Mouse (Mus musculus) cerebellum, adult 9-10 months (tissue): Measurements from ENCODE around the gene Sgpp1.

ENCODE experiments used
- DNase-seq: peaks from one replicate; pipeline ENCODE4 v3.0.0; 2022

Sgpp1 gene

DNA sequence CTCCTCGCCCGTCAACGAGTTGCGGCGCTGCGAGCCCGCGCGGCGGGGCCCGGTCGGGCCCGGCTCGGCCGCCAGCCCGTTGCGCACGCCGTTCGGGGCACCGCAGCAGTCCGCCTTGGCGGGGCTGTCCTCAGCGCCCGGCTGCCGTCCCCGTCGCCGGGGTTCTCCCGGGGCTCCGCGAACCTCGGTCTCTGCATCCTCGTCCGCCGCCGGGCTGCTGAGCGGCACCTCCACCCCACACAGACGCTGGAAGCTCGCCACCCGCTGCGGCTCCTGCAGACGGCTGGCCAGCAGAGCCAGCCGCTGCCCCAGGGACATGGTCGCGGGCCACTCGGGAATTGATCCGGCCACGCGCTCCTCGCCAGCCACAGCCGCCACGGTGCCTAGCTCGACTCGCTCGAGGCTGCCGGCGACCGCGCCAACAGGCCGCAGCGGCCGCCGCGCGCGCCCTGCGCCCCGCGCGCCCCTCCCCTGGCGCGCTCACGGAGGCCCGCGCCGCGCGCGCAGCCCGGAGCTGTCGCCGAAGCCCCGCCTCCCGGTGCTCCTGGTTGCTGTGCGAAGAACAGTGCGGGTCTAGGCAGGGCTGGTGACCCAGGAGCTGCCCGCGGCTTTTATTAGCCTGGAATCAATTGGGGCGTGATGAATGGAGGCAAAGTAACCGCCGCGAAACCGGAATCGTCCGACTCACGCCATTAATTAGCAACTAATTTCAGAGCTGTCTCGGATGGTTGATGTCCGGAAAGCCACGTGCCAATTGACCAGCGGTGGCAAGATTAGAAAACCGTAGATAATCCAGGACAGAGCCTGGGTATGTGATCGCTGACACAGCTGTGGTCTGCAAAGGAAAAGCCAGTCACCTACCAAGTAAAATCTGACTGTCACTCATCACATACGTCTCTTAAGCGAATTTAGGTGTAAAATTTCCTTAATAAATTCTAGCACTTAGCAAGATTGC, at the start of gene Sgpp1:
TSS of gene Sgpp1 (minus strand) at position 484 of the 955 bp plus-strand sequence.
- DNase-seq, result peak; percentile 85

DNA sequence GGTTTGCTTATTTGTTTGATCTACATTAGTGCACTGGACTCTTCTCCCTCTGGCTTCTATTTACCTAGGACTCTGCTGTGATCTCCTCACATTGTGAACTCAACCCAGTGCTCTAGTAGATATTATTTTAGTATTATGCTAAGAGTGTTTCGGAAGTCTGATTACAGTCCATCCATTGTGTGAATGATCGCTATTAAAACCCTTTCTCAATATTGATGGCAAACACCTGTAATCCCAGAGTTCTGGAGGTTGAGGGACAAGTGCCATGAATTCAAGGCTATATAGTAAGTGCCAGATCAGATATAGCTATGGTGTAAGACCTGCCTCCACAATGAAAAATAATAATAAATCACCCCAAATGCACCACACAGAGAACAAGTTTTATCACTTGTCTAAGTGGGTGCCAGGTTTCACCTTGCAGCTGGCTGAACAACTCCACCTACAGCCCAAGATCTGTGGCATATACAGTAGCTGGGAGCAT, 48.8 kb upstream of the Sgpp1 start:
- DNase-seq, result no peak

DNA sequence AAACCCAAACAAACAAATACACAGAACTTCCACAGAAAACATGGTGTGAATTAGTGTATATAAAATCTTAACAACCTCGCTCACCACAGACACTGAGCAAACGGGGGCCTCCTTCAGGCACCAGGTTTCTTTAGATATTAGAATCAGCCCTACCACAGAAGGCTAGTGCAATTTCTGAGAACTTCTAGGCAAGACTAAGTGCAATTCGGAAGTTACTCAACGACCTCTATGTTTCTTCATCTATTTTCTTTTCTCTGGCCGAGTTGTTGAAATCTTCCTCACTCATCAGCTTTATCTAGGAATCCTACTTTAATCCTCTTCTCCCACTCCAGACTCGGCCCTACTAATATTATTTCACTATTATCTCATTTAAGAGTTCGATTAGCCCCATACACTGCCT, 46.5 kb upstream of the Sgpp1 start:
- DNase-seq, result no peak

DNA sequence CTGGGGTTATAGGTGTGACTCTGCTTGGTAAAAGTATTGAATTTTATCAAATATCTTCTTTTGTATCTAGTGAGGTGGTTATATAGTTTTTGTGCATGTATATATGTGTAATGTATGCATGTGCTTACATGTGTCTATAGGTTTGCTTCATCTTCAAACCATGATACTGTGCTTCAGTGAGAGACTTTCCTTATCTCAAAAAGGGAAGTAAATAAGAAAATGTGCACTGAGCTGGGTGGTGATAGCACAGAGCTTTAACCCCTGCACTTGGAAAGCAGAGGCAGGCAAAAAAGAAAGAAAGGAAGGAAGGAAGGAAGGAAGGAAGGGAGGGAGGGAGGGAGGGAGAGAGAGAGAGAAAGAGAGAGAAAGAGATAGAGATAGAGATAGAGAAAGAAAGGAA, 45.9 kb upstream of the Sgpp1 start:
- DNase-seq, result no peak

DNA sequence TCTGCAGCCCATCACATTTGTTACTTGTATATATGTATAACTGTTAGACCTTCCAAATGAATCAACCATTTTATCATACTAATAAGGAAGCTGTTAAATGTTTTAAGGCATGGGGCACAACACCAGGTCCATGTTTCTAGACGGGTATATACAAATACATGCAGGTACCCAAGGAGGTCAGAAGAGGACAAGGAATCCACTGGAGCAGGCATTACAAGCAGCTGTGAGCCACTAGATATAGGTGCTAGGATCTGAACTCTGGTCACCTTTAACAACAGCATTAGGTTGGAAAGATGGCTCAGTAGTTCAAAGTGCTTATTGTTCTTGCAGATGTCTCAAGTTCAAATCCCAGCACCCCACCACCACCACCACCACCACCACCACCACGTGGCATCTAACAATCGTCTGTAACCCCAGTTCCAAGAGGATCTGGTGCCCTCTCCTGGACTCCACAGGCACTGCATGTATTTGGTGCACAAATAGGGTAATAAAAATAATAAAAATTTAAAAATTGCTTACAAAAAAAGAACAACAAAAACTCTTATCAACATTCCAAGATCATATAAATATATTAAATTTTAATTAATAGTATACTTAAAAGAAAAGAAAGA, 37.0 kb upstream of the Sgpp1 start:
- DNase-seq, result peak; percentile 35

DNA sequence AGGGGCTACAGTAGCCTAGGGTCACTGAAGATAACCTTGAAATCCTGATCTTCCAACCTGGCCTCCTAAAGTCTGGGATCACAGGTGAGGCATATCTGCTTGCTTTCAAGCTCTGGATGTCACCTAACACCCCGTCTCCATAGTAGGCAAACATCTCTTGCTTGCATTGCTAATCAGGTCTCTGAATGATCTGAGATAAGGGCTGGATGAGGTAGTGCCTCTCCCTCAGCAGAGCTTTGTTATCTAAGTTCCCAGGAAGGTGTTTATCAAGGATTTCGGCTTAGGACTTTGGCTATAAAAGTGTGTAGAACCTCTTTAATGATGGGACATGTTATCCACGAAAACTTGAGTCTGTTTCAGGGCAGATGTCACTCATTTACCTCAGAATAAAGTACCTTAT, 35.9 kb upstream of the Sgpp1 start:
- DNase-seq, result no peak

DNA sequence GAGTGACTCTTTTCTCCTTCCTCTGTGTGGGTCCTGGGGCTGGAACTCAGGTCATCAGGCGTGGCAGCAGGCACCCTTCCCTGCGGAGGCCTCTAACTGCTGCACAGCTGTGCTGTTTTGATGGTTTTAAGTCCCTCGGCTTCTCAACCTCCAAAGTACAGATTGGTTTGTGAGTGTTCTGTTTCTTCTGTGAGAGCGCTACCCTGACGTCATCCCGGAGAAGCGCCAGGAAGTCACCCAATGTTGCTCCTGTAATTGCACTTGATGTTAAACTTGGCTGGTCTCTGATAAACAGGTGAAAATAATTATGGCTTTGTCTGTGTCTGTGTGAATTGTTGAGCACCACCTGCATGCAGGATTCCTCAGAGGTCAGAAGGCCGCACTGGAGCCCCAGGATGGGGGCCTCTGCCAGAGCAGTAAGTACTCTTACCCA, 31.4 kb upstream of the Sgpp1 start:
- DNase-seq, result no peak

DNA sequence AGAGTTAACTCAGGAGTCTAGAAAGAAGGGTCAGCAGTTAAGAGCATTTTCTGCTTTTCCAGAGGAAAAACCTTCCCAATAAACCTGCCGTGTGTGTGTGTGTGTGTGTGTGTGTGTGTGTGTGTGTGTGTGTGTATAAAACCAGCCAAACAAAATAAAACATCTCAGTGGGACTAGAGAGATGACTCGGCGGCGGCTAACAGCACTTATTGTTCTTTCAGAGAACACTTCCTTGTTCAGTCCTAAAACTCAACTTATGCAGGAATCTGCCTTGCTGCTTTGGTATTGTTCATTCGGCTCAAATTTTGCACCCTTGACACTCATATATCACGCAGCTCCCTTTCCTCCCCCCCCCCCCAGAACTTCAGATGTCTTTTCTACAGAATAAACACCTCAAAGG, 30.9 kb upstream of the Sgpp1 start:
- DNase-seq, result no peak

DNA sequence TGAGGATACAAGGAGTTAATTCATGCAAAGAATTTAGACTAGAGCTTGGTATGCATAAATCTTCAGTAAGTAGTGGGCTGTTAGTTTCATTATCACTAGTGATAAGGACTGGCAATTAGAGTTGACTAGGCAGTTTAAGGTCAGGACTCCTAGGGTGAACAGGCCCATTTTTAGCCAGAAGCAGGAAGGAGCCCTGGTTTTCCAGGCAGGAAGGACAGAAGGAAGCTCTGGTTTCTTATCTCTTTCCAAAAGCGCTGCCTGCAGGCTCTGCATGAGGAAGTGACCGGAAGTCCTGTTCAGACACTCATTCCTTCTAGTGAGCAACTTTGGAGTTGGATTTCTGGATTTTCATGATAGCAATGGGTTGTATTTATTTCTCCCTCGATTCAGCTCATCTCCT, 30.2 kb upstream of the Sgpp1 start:
- no peak for DNase-seq

DNA sequence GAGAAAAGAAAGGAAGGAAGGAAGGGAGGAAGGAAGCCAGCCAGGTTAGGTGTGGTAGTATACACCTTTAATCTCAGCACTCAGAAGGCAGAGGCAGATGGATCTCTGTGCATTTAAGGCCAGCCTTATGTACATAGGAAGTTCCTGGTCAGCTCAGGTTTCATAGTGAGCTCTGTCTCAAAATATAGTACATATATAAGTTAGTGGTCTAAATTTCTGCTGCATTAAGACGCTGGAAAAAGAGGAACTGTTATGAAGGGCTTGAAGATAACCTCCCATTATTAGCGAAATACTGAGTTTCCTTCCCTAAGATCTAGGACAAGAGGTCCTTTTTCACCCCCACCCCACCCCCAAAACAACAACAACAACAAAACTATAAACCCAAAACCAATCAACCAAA, 20.9 kb upstream of the Sgpp1 start:
- no peak for DNase-seq

DNA sequence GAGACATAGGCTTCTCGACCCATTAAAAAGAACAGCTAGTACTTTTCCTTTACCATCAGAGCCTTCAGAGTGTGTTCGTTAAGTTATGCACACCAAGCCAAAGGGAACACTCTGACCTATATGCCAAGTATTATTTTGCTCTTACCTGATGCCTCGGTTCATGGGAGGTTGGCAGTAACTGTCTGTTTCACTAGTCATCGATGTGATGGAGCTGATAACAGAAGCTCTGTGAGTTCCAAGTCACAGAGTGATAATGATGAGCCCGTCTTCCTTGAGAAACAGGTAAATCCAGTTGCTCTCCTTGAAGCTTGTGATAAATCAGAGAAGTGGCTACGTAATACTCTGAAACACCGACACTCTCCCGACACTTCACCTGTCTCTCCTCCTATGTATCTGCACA, 18.2 kb upstream of the Sgpp1 start:
- no peak for DNase-seq

DNA sequence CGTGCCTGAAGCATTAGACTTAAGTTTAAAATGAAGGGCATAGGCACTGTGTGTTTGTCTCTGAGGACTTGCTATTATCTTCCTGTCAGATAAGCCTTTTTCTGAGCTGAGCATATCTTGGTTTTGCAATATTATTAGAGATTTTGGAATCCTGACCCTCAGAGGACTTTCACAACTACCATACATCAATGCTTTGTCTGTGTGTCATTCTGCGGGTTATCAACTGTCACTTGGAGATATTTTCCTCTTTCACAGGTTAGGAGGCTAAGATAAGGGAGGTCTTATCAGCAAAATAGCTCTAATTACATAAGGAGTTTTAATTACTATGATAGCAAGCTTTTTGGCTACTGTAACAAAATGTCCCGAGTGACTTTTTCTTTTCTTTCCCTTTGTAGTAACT, 16.5 kb upstream of the Sgpp1 start:
- no peak for DNase-seq

DNA sequence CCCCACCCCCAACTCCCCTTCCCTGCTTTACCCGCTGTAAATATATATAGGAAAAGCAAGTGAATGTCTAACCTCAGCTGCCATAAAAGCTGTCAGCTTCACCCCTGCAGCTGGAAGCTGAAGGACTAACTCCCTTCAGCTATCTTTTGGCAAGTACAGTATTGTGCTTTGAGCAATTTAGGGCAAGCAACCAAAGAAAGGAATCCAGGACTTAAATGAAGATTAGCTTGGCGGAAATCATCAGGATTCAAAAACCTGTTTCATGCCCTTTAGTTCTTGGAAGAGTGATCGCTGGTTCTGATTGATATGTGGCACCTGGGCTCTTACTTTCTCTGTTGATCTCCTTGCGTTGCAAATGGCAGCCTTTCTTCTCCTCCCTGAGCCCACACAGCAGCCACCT, 13.0 kb upstream of the Sgpp1 start:
- DNase-seq, result no peak

DNA sequence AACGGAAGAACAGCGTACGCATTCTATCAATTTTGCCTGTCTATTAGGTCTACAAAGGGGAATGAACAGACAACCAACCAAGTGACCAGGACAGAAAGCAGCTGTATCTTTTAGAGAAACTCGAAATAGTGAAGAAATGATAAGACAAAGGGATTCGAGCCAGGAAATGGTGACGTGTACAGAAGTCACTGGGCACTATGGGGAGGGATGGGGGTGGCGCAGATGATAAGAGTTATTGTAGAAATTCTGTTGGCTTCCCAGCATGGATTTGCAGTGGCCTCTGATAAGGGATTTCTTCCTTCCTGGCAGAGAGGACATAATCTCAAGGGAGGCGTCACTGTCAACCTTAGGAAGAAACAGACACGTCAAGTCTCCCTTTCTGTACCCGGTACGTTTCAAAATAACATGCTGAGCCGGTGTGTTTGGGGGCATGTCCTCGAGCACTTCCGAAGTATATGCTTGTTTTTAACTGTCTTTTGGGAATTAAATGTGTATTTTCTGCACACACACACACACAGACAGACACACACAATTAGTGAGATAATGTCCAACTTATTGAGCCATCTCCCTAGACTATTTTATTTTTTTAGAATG, 10.3 kb upstream of the Sgpp1 start:
- no peak for DNase-seq

DNA sequence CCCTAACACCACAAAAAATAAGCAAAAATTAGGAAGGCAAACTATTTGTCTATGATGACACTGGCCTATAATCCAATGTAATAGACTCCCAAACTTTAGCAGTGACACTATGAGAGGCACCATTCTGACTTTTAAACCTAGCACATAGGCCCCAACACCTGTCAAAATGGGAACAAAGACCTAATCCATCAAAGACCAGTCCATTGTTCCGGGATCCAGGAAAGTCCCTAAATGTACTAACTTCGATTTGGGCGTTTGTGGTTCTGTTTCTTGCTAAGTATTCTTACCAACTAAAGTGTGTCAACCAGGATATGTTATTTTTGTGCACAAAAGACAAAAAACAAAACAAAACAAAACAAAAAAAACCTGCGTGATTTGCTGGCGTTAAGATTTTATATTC, 6.6 kb upstream of the Sgpp1 start:
- no peak for DNase-seq

DNA sequence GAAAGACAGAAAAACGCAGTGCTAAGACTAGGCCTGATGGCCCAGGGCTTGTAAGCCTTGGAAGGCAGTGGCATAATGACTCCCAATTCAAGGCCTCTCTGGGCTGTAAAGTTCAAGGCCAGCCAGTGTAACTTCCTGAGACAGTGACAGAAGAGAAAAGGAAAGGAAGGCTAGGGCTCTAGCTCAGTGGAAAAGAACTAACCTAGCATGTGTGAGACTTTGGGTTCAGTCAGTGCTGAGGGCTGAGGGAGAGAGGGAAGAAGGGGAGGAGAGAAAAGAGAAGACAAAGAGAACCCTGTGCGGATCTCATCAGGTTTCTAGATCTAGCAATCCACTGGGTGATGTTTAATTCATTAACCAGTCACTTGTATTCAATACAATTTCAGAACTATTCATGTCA, 5.7 kb upstream of the Sgpp1 start:
- no peak for DNase-seq

DNA sequence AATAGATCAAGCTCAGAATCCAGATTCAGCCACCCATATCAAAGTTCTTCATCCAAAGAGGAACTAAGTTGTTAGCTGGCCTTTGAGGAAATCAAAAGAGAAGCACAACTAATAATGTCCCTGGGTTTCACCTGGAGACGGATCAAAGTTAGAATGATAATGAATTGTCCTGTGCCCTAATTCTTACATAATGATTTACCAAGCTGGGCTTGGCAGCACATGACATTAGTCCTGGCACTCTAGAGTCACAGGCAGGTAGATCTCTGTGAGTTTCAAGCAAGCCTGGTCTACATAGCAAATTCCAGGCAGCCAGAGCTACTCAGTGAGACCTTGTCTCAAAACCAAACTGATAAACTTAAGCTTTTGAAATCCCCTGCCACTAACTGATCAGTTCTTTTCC, 4.9 kb upstream of the Sgpp1 start:
- no peak for DNase-seq

DNA sequence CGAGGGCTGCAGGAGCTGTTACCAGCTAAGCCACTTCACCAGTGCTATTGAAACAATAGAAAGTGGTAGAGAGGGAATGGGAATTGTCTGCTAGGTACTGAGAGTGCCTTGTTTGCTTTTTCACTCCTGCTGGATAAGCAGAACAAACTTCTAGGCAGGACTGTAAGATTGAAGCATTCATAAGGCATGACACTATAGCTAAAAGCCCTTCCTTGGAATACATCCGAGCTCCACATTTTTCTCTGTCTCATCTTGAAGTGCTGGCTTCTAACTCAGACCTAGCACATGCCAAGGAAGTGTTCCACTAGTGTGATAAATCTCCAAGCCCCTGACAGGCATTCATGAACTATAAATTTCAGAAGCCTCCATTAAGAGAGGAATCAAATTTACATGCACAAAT, 4.1 kb upstream of the Sgpp1 start:
- no peak for DNase-seq

DNA sequence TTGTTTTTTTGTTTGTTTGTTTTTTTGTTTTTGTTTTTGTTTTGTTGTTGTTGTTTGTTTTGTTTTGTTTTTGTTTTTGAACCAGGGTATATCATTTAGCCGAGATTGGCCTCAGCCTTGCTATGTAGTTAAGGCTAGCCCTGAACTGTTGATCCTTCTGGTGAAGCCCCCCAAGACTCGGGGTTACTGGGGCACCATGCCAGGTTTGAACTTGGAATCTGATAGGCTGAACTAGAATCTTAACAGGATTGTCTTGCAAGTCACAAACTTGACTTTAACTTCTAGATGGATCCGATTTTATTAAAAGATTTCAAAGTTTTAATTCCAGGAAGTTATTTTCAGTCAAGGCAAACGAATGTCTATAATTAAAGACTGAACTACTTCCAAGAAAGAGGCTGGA, 767 bp upstream of the Sgpp1 start:
- peak; percentile 44 for DNase-seq

DNA sequence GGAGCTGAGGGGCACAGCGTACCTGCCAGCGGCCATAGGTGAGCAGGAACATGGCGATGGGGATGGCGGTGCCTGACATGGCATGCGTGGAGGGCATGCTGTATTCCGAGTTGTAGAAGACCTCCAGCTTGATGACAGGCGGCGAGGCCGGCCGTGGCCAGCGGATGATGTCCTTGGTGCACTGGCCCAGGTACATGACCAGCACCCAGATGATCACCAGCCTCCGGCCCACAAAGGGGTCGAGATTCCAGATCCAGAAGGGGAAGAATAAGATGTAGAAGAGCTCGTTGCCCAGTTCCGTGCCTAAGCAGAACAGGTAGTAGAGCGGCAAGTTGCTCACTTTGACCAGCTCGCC, 661 bp downstream of the Sgpp1 start:
- peak; percentile 46 for DNase-seq

DNA sequence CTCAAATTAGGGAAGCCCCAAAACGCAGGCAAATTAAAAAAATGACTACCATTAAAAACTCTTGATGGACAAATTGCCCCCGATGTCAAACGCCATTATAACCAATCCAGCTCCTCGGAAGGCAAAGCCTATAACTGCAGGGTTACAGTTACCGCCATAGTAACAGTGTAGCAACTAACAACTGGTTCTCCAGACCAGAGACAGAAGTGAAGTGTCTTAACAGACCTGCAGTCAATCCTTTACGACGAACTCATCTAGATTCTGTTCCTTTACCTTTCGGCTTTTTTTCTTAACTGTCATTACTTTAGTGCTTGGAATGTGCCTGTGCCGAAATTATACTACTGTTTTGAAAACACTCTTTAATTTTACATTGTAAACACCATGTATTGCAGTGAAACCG, 1.4 kb downstream of the Sgpp1 start:
- no peak for DNase-seq

DNA sequence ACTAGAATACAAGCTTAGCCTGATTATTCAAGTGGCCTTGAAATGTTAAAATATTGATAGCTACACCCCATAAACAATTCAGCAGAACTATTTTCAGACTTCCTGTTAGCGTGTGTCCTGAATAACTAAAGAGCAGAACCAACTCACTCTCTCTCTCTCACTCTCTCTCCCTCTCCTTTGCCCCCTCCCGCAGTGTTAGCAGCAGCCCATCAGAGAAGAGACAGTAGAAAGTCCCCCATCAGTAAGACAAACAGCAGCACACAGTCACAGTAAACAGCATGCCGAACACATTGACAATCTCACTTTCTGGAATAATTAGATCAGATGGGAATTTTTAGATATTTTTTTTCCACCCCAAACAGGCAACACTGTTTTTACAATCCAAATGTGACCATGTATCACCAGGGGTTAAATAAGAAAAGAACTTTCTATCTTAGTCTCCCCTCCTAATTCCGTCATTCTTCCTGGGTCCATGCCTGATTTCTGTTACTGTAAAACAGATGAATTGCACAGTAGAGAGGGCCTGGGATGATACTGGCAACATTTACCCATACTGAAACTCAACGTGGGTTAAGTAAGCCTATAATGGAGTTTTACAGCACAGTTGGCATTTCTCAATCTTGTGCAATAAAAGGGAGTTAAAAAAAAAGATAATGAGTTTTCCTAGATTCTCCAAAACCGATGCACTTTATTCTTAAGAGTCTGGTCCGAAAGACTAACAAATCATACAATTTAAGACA, 2.0 kb downstream of the Sgpp1 start:
- no peak for DNase-seq

DNA sequence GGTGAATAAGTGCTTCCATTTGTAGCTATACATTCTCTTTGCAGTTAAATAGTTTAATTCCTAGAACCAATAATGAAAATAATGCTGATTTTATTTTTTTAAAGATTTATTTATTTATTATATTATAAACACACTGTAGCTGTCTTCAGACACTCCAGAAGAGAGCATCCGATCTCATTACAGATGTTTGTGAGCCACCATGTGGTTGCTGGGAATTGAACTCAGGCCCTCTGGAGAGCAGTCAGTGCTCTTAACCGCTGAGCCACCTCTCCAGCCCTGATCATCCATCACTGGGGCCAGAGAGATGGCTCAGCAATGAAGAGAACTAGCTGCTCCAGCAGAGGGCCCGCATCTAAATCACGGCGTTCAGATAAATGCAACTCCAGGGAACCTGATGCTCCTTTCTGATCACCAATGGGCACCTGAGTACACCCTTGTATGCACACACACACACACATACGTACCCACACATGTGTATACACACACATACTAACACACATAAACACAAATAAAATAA, 3.5 kb downstream of the Sgpp1 start:
- no peak for DNase-seq
